In the genomic region with DNA sequence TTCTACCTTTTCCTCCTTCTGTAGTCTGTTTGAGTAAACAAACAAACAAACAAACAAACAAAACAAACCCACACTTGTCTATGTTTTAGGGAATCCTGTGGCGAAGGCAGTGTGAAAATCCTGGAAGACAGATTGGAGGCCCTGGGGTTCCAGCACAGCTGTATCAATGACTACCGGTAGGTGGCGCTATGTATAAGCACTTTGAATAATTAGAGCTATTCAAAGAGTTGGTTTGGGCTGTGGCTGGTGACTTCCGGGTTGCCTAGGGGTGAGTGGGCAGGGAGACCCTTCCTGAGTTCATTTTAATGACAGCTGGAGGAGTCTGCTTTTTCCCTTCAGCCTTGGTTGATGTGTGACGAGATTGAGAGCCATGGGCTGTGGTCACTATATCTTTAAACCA, we compare ENCODE assay signal across 9 mouse cellular contexts. TPM values are rescaled to one million over a fixed set of nuclear protein-coding genes. Genes with fewer than 3 reads are reported as not detected.
DNase-seq lines count a peak whose midpoint lies in the region; ATAC-seq lines count a peak whose summit lies in the region.
"Had no signal": no experiment of that assay in that cellular context is flagged by ENCODE, and none has a peak within 500 bp of the region (broad histone marks: within the 10 kb centered on the region; RNA-seq: fewer than 3 reads in every experiment).

No protein-coding gene starts in this region.

- no peaks in the 10 kb centered on the region for H3K36me3 ChIP-seq in heart, embryonic 11.5 days (ENCODE audit: control insufficient read depth, insufficient read depth, low read length)
- H3K36me3 ChIP-seq: hindbrain, embryonic 15.5 days had no signal

- no peaks in the 10 kb centered on the region for H3K9me3 ChIP-seq in heart, embryonic 11.5 days (replicated peaks; ENCODE audit: control insufficient read depth, low read length)
- H3K9me3 ChIP-seq: hindbrain, embryonic 15.5 days had no signal

- no peak overlapping the region for H3K4me2 ChIP-seq in heart, embryonic 11.5 days
- H3K4me2 ChIP-seq: hindbrain, embryonic 15.5 days had no signal

- H3K27ac ChIP-seq in heart, embryonic 11.5 days (ENCODE audit: low read depth, low read length) = no peak overlapping the region
- H3K27ac ChIP-seq: hindbrain, embryonic 15.5 days had no signal

- no peak for ATAC-seq in heart, embryonic 11.5 days (replicated peaks; ENCODE audit: insufficient number of reproducible peaks, low FRiP score, low TSS enrichment)

- H3K9ac ChIP-seq in heart, embryonic 11.5 days (ENCODE audit: low read depth, low read length) = no peak overlapping the region
- H3K9ac ChIP-seq: hindbrain, embryonic 15.5 days had no signal

- H3K4me1 ChIP-seq in heart, embryonic 11.5 days (ENCODE audit: control insufficient read depth, insufficient read depth, low read length) = no peaks in the 10 kb centered on the region
- H3K4me1 ChIP-seq: hindbrain, embryonic 15.5 days had no signal

- no peaks in the 10 kb centered on the region for H3K27me3 ChIP-seq in heart, embryonic 11.5 days (ENCODE audit: control insufficient read depth, insufficient read depth, low read length)
- H3K27me3 ChIP-seq: hindbrain, embryonic 15.5 days had no signal

- peak; percentile 38 to 58 for DNase-seq in heart, postnatal 14 days
- DNase-seq in 416B (ENCODE audit: low read depth) (peak; percentile 71), R1 (ENCODE audit: low read depth, low spot score) (peak; percentile 50), MN1 (ENCODE audit: low spot score) (no peak)
- DNase-seq in cerebellum, postnatal 10 days = peak; percentile 70 to 80
- DNase-seq in layer of hippocampus, adult 9-10 months (ENCODE audit: low spot score) = peak; percentile 16
- peak; percentile 69 for DNase-seq in naive thymus-derived CD4-positive, alpha-beta T cell, adult 2 months (ENCODE audit: low read depth)

- 57% methylated on average over 5 of the region's 5 CpGs for WGBS in heart, embryonic 11.5 days (ENCODE audit: insufficient replicate concordance)

- H3K4me3 ChIP-seq in heart, embryonic 11.5 days (ENCODE audit: low read depth, low read length) = no peak overlapping the region
- H3K4me3 ChIP-seq: hindbrain, embryonic 15.5 days had no signal

- intact Hi-C loops in heart, postnatal 14 days (cut with DNase I) = loop anchor here (5.0 kb wide), 1 partner anchor 210 kb away; no protein-coding TSS in a partner anchor

RNA-seq across cellular contexts. Expression of a gene that starts 15.9 kb away (rescaled TPM):
- total RNA-seq in heart, postnatal 14 days (2021) = 10 to 100 TPM; 31.3 to 34.2 TPM
- polyA plus RNA-seq in heart, embryonic 11.5 days (2014; fragmentation: Nextera tagmentation; extraction: Ambion mirVana) = 41.8 and 49.0 TPM in 2 replicates

RNA-seq across cellular contexts. Expression of a gene that starts 18.7 kb away (rescaled TPM):
- total RNA-seq in heart, postnatal 14 days (2021) = 1 to 10 TPM; 1.1 to 1.8 TPM
- polyA plus RNA-seq in heart, embryonic 11.5 days (2014; fragmentation: Nextera tagmentation; extraction: Ambion mirVana) = 0.23 TPM in 1 of 2 replicates, not detected in the other

RNA-seq across cellular contexts. Expression of a gene that starts 31.0 kb away (rescaled TPM):
- 10 to 100 TPM; 10.7 to 12.5 TPM for total RNA-seq in heart, postnatal 14 days (2021)
- 20.2 and 20.3 TPM in 2 replicates for polyA plus RNA-seq in heart, embryonic 11.5 days (2014; fragmentation: Nextera tagmentation; extraction: Ambion mirVana)
